Mouse (Mus musculus): ENCODE measurements around the gene Hoxb4.

The Hoxb4 gene

GRCm38 (mm10) chr11:96317608-96318367 lies at the start of gene Hoxb4:
Gene Hoxb4, plus strand, starts transcription at chr11:96318267.
- DNase-seq = no peak

- DNase-seq = no peak
Measured at GRCm38 (mm10) chr11:96269869-96270268, 48.2 kb upstream of the Hoxb4 start.

GRCm38 (mm10) chr11:96270996-96271540 lies 47.0 kb upstream of the Hoxb4 start, which contains the start of gene Hoxb9:
Gene Hoxb9, plus strand, starts transcription at chr11:96271457.
- DNase-seq = no peak

DNA sequence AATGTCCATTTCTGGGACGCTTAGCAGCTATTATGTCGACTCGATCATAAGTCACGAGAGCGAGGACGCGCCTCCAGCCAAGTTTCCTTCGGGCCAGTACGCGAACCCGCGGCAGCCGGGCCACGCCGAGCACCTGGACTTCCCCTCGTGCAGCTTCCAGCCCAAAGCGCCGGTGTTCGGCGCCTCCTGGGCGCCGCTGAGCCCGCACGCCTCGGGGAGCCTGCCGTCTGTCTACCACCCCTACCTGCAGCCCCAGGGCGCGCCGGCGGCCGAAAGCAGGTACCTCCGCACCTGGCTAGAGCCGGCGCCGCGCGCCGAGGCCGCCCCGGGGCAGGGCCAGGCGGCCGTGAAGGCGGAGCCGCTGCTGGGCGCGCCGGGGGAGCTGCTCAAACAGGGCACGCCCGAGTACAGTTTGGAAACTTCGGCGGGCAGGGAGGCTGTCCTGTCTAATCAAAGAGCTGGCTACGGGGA lies 46.5 kb upstream of the Hoxb4 start:
- DNase-seq = no peak

- no peak for DNase-seq
Measured at GRCm38 (mm10) chr11:96272024-96272921, 45.8 kb upstream of the Hoxb4 start.

DNA sequence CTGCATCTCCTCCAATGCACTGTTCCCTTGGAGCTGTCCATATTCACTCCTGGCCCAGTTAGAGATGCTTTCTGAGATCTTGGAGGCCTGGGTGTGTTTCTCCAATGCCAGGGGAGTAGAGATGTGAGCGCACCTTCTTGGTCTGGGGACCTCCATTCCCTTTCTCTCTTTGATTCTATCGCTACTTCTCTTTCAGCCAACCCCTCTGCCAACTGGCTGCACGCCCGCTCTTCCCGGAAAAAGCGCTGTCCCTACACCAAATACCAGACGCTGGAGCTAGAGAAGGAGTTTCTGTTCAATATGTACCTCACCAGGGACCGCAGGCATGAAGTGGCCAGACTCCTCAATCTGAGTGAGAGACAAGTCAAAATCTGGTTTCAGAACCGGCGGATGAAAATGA lies 43.6 kb upstream of the Hoxb4 start:
- DNase-seq = no peak

- no peak for DNase-seq
Measured at GRCm38 (mm10) chr11:96275896-96276295, 42.2 kb upstream of the Hoxb4 start.

GRCm38 (mm10) chr11:96277151-96278044 lies 40.7 kb upstream of the Hoxb4 start:
- DNase-seq = no peak

DNA sequence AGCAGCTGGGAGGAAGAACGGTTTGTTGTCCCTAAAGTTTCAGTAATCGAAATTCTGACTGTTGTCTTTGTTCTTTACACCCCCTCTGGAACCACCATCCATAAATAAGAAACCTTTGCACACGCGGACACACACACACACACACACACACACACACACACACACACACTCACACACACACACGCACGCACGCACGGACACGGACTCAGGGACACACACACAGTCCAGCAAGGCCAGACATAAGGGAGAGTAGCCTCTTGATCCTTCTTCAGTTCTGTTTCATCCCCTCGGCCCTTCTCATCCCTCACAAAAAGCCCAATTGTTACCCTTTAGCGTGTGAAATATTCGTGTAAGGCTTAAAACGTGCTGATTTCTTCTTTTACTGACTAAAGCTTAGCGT lies 39.7 kb upstream of the Hoxb4 start:
- DNase-seq = no peak

DNA sequence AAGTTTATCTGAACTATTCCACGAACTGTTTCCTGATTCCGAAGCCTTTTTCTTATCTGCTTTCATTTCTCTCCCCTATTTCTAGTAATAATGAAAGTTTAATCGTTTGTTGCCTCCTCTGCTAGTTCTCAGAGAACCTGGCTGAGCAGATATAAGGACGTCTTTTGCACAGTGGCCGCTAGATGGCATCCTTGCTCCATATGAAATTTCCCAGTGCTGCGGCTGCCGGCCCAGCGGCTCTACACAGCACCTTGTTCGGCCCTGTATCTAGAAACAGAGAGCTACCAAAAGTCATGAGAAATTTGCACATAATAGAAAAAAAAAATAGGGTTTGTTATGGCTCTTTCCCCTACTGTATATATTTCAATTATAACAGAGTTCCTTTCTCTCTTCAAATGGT lies 39.3 kb upstream of the Hoxb4 start:
- peak; percentile 36 to 42 for DNase-seq

DNA sequence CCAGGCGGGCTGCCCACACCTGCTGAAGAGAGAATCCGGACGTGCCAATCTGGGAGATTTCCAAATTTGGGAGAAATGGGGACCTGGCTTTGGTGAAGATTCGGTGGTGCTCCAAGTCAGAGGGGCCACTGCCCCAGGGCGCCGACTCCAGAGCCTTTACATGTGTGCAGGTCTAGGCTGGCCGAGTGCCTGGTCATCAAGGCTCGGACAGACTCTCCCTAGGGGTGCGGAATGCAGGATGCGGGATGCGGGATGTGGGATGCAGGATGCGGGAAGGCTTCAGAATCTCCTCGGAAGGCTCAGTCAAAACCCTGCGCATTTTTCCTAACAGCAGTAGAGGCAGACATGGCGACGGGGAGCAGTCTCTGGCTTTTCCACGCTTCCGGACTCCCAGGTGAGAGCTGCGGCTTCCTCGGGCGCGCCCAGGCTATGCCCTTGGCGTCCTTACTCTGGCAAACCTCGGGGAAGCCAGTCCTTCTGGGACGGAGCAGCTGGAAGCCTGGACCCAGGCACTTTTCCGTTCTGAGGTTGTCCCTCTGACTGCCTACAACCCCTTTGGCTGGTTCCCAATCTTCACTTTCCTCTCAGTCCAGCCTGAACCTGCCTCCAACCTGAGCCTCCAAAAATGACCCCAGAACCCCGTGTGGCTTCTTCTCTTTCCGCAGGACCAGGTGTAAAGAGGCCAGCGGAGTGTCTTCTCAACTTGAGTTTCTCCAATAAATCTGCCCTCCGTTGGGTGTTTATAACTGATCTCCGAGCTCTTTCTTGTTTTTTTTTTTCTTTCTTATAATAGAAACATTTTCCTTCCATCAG lies 38.4 kb upstream of the Hoxb4 start:
- DNase-seq = no peak

DNA sequence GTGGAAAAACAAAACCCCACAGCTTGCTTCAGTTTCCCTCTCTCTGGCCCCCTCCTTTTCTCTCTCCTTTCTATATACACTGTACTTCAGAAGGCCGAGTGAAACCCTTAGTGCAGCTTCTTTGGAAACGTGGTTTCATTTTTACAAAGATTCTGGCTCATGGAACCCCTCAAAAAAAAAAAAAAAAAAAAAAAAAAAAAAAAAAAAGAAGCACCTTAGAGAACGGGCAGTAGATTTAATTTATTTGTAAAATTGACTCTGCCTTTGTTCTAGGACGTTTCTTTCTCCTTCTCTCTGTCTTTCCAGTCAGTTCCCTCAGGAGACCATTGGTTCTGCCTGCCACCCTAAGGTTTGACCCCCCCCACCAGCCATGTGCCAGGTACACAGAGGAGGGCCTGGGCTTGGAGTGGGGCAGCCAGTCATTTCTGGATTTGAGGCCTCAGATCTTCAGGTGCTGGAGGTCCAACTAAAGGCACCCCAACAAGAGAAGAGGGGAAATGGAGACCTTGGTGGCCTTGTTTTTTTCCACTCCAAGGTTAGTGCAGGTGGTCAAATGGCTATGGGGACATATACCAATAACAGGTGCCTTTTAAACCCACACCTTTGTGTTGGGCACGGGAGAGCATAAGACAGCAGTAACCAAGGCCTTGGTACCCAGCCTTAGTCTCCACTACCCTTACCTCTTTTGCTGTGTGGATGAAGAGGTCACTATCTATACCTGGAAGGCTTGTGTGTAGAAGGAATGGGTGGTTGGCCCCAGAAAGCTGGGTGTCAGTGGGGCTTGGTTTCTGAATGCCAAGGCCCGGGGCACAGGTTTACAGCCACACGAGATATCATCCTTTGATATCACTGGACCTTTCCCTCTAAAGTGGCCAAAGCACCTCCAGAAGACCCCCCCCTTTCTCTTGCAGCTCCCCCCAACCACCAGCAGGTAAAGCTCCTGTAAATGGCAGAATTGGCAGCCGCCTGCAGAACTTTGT lies 37.4 kb upstream of the Hoxb4 start:
- DNase-seq = no peak

DNA sequence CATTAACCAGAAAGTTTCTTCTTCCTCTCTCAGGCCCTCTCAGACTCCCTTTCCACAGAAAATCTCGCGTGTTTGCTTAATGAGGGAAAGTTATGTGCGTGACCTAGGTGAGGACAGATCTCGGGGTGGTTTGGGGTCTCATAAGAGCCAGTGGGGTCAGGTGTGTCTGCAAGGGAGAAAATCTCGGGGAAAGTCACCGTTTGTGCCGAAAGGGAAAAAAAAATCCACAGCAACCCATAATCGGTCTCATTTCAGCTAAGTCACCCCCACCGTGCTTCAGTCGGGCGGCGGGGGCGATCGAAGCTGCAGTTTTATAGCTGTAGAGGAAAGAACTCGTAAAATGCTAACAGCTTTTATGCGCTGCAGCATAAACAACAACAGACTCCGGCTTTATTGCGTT lies 36.7 kb upstream of the Hoxb4 start:
- no peak for DNase-seq

- DNase-seq = no peak
Measured at GRCm38 (mm10) chr11:96281855-96282570, 36.1 kb upstream of the Hoxb4 start, which contains the start of gene Hoxb8. Gene Hoxb8, plus strand, starts transcription at chr11:96281905.

DNA sequence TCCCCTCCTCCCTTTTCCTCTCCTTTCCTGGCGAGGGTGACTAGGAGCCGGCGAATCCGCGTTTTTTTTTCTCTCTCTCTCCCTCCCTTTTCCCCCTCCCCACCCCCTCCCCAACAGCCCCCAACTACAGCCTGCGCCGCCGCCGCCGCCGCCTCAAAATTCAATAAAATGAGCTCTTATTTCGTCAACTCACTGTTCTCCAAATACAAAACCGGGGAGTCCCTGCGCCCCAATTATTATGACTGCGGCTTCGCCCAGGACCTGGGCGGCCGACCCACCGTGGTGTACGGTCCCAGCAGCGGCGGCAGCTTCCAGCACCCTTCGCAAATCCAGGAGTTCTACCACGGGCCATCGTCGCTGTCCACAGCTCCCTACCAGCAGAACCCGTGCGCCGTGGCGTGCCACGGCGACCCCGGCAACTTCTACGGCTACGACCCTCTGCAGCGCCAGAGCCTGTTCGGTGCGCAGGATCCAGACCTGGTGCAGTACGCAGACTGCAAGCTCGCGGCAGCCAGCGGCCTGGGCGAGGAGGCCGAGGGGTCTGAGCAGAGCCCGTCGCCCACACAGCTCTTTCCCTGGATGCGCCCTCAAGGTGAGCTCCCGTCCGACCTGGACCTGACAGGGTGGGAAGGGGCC lies 35.2 kb upstream of the Hoxb4 start:
- no peak for DNase-seq

DNA sequence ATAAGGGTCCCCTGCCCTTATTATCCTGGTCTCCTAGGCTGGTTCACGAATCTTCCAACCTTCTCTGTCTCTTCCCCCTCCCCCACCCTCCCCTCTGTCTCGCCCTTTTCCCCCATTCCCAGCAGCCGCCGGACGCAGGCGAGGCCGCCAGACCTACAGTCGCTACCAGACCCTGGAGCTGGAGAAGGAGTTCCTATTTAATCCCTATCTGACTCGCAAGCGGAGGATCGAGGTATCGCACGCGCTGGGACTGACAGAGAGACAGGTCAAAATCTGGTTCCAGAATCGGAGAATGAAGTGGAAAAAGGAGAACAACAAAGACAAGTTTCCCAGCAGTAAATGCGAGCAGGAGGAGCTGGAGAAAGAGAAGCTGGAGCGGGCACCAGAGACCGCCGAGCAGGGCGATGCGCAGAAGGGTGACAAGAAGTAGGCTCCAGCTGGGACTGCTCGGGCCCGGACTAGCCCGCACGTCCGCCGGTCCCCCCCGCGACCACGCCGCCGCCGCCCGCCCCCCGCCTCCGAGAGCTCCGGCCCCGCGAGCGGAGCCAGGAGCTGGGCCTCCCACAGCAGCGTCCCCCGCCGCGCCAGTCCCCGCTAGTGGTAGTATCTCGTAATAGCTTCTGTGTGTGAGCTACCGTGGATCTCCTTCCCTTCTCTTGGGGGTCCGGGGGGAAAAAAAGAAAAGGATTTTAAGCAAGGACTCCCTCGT lies 33.9 kb upstream of the Hoxb4 start:
- no peak for DNase-seq

DNA sequence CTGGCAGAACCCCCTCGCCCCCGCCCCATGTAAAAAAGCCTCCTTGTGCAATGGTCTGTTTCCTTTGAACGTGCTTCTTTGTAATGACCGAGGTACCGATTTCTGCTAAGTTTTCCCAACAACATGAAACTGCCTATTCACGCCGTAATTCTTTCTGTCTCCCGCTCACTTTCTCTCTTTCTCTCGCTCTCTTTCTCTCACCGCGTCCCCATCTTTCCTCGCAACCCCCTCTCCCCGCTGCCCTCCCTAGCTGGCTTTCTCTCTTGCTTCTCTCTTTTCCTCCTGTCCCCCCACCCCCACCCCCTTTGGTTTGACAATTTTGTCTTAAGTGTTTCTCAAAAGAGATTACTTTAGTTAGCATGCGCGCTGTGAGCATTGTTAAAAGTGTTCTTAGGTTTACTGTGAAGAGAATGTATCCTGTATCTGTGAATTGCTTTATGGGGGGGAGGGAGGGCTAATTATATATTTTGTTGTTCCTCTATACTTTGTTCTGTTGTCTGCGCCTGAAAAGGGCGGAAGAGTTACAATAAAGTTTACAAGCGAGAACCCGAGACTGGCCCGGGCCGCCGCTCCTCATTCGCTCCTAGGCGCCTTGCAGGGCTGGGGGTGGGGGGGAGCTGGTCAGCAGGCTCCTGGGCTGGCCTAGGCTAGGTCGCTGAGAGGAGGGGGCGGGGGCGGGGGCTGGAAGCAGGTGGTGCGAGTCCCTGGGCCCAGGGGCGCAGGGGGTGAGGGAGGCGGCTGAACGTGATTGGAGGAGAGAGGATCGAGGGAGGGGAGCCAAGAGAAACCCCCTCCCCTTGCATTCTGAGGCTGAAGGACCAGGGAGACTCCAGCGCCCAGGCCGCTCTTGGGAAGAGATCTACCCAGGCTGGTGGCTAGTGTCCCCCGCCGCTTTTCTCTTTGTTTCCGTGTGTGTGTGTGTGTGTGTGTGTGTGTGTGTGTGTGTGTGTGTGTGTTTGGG lies 33.0 kb upstream of the Hoxb4 start:
- DNase-seq = no peak

All from thymus, adult 18-20 months (tissue).